Mouse (Mus musculus): ENCODE measurements around the gene Snrpd3.

Gene Snrpd3

GRCm38 (mm10) chr10:75534216-75534615, 16.9 kb downstream of the Snrpd3 start:
- CTCF ChIA-PET, result no interaction called here

- CTCF ChIA-PET, result no interaction called here
Measured at GRCm38 (mm10) chr10:75534934-75535333, 17.6 kb downstream of the Snrpd3 start.

GRCm38 (mm10) chr10:75535423-75535822, 18.1 kb downstream of the Snrpd3 start:
- CTCF ChIA-PET, result no interaction called here

- CTCF ChIA-PET, result no interaction called here
Measured at GRCm38 (mm10) chr10:75536123-75536522, 18.8 kb downstream of the Snrpd3 start.

- CTCF ChIA-PET, result no interaction called here
Measured at GRCm38 (mm10) chr10:75547901-75548300, 30.6 kb downstream of the Snrpd3 start.

- CTCF ChIA-PET, result no interaction called here
Measured at GRCm38 (mm10) chr10:75548486-75548885, 31.1 kb downstream of the Snrpd3 start.

- CTCF ChIA-PET, result no interaction called here
Measured at GRCm38 (mm10) chr10:75549886-75550285, 32.5 kb downstream of the Snrpd3 start.

GRCm38 (mm10) chr10:75551175-75551574, 33.8 kb downstream of the Snrpd3 start:
- CTCF ChIA-PET, result no interaction called here

- CTCF ChIA-PET, result no interaction called here
Measured at GRCm38 (mm10) chr10:75552106-75552505, 34.8 kb downstream of the Snrpd3 start.

GRCm38 (mm10) chr10:75552701-75553450, 35.5 kb downstream of the Snrpd3 start:
- CTCF ChIA-PET, result no interaction called here

GRCm38 (mm10) chr10:75554090-75554489, 36.7 kb downstream of the Snrpd3 start:
- CTCF ChIA-PET, result no interaction called here

- CTCF ChIA-PET, result interaction anchor here (0.6 kb wide), 1 partner anchor 473 kb away, joined by 3 read pairs; no protein-coding TSS in a partner anchor
Measured at GRCm38 (mm10) chr10:75555557-75555956, 38.2 kb downstream of the Snrpd3 start.

- CTCF ChIA-PET, result interaction anchor here (0.6 kb wide), 1 partner anchor 473 kb away, joined by 3 read pairs; no protein-coding TSS in a partner anchor
Measured at GRCm38 (mm10) chr10:75556026-75556425, 38.7 kb downstream of the Snrpd3 start.

- CTCF ChIA-PET, result no interaction called here
Measured at GRCm38 (mm10) chr10:75558515-75558914, 41.2 kb downstream of the Snrpd3 start.

- CTCF ChIA-PET, result no interaction called here
Measured at GRCm38 (mm10) chr10:75559041-75559675, 41.8 kb downstream of the Snrpd3 start.

GRCm38 (mm10) chr10:75559676-75560548, 42.6 kb downstream of the Snrpd3 start, which contains the start of gene Lrrc75b:
Gene Lrrc75b (minus strand): TSS chr10:75560330.
- CTCF ChIA-PET, result no interaction called here

- CTCF ChIA-PET, result no interaction called here
Measured at GRCm38 (mm10) chr10:75560549-75560899, 43.2 kb downstream of the Snrpd3 start.

- CTCF ChIA-PET, result no interaction called here
Measured at GRCm38 (mm10) chr10:75561071-75561654, 43.8 kb downstream of the Snrpd3 start, which contains the start of gene Ggt1. Gene Ggt1 (plus strand): TSS chr10:75561604.

GRCm38 (mm10) chr10:75562596-75562995, 45.2 kb downstream of the Snrpd3 start:
- CTCF ChIA-PET, result no interaction called here

GRCm38 (mm10) chr10:75564687-75565265, 47.4 kb downstream of the Snrpd3 start:
- CTCF ChIA-PET, result interaction anchor here (0.6 kb wide), 1 partner anchor 42 kb away, joined by 3 read pairs; no protein-coding TSS in a partner anchor

GRCm38 (mm10) chr10:75565436-75565835, 48.1 kb downstream of the Snrpd3 start:
- CTCF ChIA-PET, result interaction anchor here (0.6 kb wide), 1 partner anchor 41 kb away, joined by 3 read pairs; no protein-coding TSS in a partner anchor

All from spleen, embryonic (tissue).